Mouse (Mus musculus): Measurements from ENCODE around the gene Ell2. TPM values are rescaled to one million over a fixed set of nuclear protein-coding genes. Genes with fewer than 3 reads are reported as not detected.

The Ell2 gene
- total RNA-seq, 2 experiments from 2014 or later = 17.9 to 30.2 TPM

DNA sequence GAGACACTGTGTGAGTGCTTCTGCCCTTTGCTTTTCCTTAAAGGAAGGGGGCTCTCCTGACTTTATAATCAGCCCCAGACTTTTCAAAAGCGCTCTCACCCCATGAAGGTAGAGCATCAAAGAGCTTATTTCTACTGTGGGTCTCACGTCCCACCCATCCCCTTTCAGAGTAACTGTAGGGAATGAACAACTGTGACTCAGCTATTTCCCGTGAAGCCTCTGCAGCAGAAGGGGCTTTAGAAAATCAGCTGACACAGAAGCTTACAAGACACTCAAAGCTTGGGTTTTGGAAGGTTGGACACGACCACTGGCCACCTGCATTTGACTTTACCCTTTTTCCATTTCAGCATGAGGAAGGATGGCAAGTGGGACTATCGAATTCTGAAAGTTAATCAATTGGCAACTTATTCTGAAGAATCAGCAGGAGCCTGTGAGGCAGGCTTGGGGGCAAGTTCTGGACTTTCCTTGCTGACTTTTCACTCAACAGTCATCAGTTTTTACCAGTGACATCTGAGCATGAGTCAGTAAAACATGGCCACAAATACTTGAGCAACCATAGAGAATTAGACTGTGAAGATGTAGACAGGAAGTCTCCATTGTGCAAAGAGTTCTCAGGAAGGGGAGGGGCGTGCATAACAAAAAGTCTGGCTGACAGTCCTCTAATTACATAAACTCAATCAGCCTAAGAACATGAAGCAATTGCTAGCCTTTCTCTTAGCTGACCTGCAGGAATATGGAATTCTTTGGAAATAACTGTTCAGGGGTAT lies 87.5 kb downstream of the Ell2 start:
- DNase-seq = no peak
- intact Hi-C loops (cut with DNase I; ENCODE audit: low total_unique reads) = no loop called here

DNA sequence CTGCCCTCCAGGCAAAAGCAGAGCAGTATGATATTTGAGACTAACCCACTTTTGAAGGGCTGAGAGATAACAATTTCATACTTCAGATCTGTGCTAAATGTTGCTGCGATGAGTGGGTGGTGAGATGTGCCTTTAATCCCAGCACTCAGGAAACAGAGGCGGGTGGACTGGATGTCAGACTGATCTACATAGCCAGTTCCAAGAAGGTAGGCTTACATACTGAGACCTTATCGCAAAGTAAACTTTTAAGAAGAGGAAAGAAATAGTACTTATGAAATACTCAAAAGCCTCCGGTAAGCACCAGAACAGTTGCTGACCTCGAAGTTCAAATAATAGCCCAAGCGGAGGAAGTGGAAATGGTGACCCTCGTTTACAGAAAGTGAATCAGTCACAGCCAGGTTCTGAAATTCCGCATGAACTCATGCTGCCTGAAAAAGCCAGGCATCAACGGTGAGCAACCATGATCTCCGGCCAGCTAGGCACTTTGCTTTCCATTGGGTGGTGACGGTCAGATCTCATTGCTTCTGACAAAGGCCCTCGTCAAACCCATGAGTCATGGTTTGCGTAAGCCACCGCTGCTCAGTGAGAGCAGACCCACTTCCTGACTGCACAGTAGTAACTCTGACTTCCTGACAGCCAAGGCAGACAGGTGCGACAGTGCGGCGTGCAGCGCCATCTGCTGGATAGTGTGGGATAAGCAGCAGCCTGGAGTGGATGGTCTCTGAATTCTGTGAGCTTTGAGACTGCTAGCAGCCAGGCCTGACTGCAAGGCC lies 91.0 kb downstream of the Ell2 start:
- peak; percentile 84 for DNase-seq

DNA sequence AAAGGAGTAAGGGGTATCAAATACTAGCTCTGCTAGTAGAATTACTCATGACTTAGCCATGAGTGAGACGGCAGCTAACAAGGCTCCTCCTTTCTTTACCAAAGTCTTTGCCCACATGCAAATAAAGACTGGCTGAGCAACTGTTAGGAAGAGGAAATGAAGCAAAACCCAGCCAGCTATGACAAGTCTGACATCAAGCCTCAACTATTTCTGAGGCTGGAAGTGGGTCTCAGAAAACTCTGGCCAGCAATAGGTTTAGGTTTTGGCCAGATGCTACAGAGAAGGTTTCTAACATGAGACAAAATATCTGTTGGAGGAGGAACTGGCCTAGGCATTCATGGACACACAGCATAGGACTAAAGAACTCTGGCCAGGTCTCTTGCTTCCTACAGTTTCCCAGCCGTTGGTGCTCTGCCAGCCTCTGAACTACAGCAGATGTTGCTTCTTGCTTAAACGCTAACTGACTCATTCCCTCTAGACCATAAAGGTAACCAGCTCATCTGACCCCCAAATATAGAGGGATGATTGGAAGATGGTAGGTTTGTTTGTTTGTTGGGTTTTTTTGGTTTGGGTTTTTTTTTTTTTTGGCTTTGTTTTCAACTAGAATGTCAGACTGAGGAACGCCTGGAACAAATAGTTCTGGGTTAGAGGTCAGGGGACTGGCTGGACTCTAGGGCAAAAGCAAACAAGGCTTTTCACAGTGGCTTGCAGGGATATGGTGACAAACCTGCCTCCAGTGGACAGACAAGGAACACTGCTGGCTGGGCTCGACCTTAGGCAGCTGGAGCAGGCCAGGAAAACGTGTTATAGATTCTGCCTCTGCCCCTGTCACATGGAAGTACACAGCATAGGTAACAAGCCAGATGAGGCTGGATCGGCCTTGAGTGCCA lies 92.1 kb downstream of the Ell2 start:
- no peak for DNase-seq

More for the DNA sequence above, 91.0 kb downstream of the Ell2 start:
- intact Hi-C loops (cut with DNase I; ENCODE audit: low total_unique reads) = loop anchor here (5.0 kb wide), 1 partner anchor 570 kb away; no protein-coding TSS in a partner anchor

DNA sequence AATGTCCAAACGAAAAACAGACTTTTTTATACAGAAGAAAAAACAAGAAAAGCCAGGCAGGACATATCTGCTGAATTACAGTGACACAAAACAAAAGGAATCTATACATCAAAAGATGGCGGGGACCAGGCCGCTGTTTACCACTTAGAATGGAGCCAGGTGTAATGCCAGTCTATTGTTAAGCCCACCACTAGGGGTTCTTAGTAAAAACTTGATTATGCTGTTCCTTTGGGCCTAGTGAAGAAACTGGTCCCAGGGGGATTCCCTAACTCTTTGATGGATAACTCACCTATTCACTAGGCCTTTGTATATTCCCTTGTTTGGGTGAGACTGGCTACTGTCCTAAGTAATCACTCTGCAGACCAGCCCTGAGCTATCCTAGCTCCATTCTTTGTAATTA lies 92.9 kb downstream of the Ell2 start:
- intact Hi-C loops (cut with DNase I; ENCODE audit: low total_unique reads) = loop anchor here (5.0 kb wide), 1 partner anchor 572 kb away; no protein-coding TSS in a partner anchor
- no peak for DNase-seq

More for the DNA sequence above, 92.1 kb downstream of the Ell2 start:
- intact Hi-C loops (cut with DNase I; ENCODE audit: low total_unique reads) = loop anchor here (5.0 kb wide), 1 partner anchor 571 kb away; no protein-coding TSS in a partner anchor

DNA sequence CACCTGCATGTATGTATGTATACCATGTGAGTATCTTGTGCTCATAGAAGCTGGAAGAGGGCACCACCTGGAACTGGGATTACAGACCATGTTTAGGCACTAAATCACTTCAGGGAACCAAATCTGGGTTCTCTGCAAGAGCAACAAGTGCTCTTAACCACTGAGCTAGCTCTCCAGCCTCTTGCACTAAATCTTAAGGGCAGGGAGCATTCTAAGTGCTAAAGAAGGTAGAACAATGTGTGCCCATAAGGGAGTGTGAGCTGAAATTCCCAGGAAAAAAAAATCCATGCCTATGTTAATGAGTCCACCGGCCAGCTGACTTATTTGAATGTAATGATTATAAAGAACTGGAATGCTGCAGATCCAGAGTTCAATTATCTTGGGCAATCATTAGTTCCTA lies 101.4 kb downstream of the Ell2 start:
- DNase-seq = no peak
- intact Hi-C loops (cut with DNase I; ENCODE audit: low total_unique reads) = loop anchor here (5.0 to 10.0 kb wide), 2 partner anchors 67 to 534 kb away; no protein-coding TSS in a partner anchor

GRCm38 (mm10) chr13:75809957-75810356 lies 103.4 kb downstream of the Ell2 start:
- intact Hi-C loops (cut with DNase I; ENCODE audit: low total_unique reads) = loop anchor here (5.0 to 10.0 kb wide), 2 partner anchors 65 to 532 kb away; no protein-coding TSS in a partner anchor
- no peak for DNase-seq

GRCm38 (mm10) chr13:75817183-75817582 lies 110.6 kb downstream of the Ell2 start:
- intact Hi-C loops (cut with DNase I; ENCODE audit: low total_unique reads) = no loop called here
- DNase-seq = no peak

GRCm38 (mm10) chr13:75818486-75818885 lies 111.9 kb downstream of the Ell2 start:
- no peak for DNase-seq
- intact Hi-C loops (cut with DNase I; ENCODE audit: low total_unique reads) = no loop called here

DNA sequence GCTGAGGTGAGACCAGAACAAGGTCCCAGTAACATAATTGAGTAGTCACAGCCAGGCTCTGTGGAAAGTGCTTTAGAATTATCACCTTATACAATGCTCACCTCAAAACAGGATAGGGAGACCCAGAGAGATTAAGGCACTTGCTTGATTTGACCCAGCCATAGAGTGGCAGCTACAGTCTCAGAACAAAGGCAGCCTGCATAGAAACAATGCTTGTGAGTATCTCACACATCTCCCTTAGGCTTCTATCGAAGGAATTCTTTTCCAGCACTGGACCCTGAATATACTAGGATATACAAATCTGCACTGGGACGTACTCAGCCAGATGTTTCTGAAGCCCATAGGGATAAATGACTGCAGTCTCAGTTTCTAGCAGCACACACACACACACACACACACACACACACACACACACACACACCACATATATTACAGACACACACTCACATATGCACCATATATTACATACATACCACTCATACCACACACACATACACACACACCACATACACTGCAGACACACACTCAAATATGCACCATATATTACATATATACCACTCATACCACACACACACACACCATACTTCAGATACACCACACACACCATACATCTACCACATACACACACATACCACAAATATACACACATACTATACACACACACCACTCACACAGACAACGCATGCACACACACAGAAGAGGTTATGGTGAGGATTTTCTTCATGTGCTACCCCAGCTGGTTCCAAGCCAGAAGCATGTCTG lies 112.6 kb downstream of the Ell2 start:
- intact Hi-C loops (cut with DNase I; ENCODE audit: low total_unique reads) = no loop called here
- no peak for DNase-seq

GRCm38 (mm10) chr13:75819898-75820297 lies 113.3 kb downstream of the Ell2 start:
- no peak for DNase-seq
- intact Hi-C loops (cut with DNase I; ENCODE audit: low total_unique reads) = no loop called here

Other genes with a start within 250 kb of the Ell2 start
- gene Glrx, start 133.1 kb downstream of the Ell2 start, total RNA-seq (2021) = 10 to 100 TPM; 30.8 to 31.9 TPM
- gene Rhobtb3, start 237.2 kb downstream of the Ell2 start, total RNA-seq (2021) = 10 to 100 TPM; 12.0 to 16.4 TPM

Data from gastrocnemius, postnatal 14 days (tissue).